ENCODE assay signal across 15 mouse cellular contexts in the genomic region with DNA sequence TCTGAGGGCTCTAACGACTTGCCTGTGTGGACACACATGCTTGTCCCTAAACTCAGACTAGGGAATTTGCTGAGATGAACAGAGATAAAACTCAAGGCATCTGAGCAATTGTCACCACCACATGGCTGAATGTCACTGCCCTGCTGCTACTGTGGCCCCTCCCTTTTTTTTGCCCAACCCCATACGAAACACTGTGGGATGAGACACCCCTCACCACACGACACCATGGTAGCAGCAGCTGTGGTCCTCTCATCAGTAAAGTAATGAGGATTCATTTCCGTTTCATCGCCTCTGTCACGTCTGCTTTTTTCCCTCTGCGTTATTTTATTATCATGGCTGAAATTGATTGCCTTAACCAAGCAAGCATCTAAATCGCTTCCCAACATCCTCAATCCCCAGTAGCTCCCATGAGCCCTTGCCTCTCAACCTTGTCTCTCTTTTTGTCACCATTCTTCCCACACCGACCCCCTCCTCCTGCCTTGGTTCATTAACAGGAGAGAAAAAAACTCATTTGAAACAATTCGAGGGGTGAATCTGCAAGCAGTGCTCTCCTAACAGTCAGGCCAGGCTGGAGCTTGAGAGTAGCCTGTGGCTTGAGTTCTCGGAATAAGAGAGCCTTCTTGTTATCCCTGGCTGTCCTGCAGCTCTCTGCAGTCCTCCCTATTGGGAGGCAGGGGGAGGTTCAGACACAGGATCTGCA.
A peak's percentile ranks its signal among the peaks of the same experiment; 100 is the strongest.
DNase-seq lines count a peak whose midpoint lies in the region; ATAC-seq and TF ChIP-seq lines count a peak whose summit lies in the region.
"Had no signal": no experiment of that assay in that cellular context is flagged by ENCODE, and none has a peak within 500 bp of the region (broad histone marks: within the 10 kb centered on the region; RNA-seq: fewer than 3 reads in every experiment).

No protein-coding gene starts in this region.

- H3K4me2 ChIP-seq in forebrain, embryonic 12.5 days = no peak overlapping the region
- peak overlapping the region; percentile 30 for H3K4me2 ChIP-seq in hindbrain, embryonic 14.5 days (replicated peaks)
- H3K4me2 ChIP-seq in midbrain, postnatal 0 days (ENCODE audit: low read depth, low read length, poor library complexity, severe bottlenecking) = no peak overlapping the region
- H3K4me2 ChIP-seq: limb, embryonic 12.5 days had no signal

- H3K4me1 ChIP-seq in forebrain, embryonic 12.5 days = peaks cover 6% of the 10 kb centered on the region
- peaks cover 11% of the 10 kb centered on the region for H3K4me1 ChIP-seq in hindbrain, embryonic 14.5 days (replicated peaks; ENCODE audit: control insufficient read depth, insufficient read depth, low read length)
- no peaks in the 10 kb centered on the region for H3K4me1 ChIP-seq in midbrain, postnatal 0 days (ENCODE audit: insufficient read depth, low read length)
- H3K4me1 ChIP-seq: limb, embryonic 12.5 days had no signal

- peak; percentile 19 to 20 for DNase-seq in cerebellum, postnatal 10 days
- DNase-seq in cerebellum, adult 18-20 months = no peak
- DNase-seq in hindbrain, embryonic 14.5 days (ENCODE audit: low spot score) = peak; percentile 35
- DNase-seq in midbrain, postnatal 0 days (ENCODE audit: low spot score) = peak; percentile 42
- no peak for DNase-seq in layer of hippocampus, adult 8-10 months (ENCODE audit: low spot score in 2 of 2)
- DNase-seq: adrenal gland, adult 2 months; cerebellum, postnatal 25 days; heart, adult 18-20 months; kidney, postnatal 25 days; layer of hippocampus, postnatal 36 days; lung, adult 18-20 months had no signal

- no peaks in the 10 kb centered on the region for H3K9me3 ChIP-seq in forebrain, embryonic 12.5 days
- no peaks in the 10 kb centered on the region for H3K9me3 ChIP-seq in hindbrain, embryonic 14.5 days (ENCODE audit: control insufficient read depth, low read length)
- no peaks in the 10 kb centered on the region for H3K9me3 ChIP-seq in midbrain, postnatal 0 days (ENCODE audit: low read length)
- H3K9me3 ChIP-seq: limb, embryonic 12.5 days had no signal

- no peak for TF ChIP-seq CTCF in midbrain, postnatal 0 days (IDR thresholded peaks at IDR 0.05)

- no peaks in the 10 kb centered on the region for H3K27me3 ChIP-seq in forebrain, embryonic 12.5 days
- H3K27me3 ChIP-seq in hindbrain, embryonic 14.5 days (ENCODE audit: control insufficient read depth, insufficient read depth, low read length) = no peaks in the 10 kb centered on the region
- no peaks in the 10 kb centered on the region for H3K27me3 ChIP-seq in midbrain, postnatal 0 days (ENCODE audit: insufficient read depth, low read length)
- H3K27me3 ChIP-seq: limb, embryonic 12.5 days had no signal

- peak; percentile 85 for ATAC-seq in forebrain, embryonic 12.5 days (ENCODE audit: low FRiP score)
- ATAC-seq in hindbrain, embryonic 14.5 days (ENCODE audit: low FRiP score) = peak; percentile 79
- no peak; the same call in 1 of the 2 replicates for ATAC-seq in midbrain, postnatal 0 days (ENCODE audit: low FRiP score)
- ATAC-seq in frontal cortex, adult (ENCODE audit: low TSS enrichment) = no peak
- ATAC-seq in activated CD4-positive, CD25-positive, alpha-beta regulatory T cell, adult 4 months = no peak

- H3K4me3 ChIP-seq in forebrain, embryonic 12.5 days (replicated peaks) = no peak overlapping the region
- no peak overlapping the region for H3K4me3 ChIP-seq in hindbrain, embryonic 14.5 days (replicated peaks; ENCODE audit: low read length)
- H3K4me3 ChIP-seq in midbrain, postnatal 0 days (ENCODE audit: low read depth, low read length) = no peak overlapping the region
- H3K4me3 ChIP-seq: limb, embryonic 12.5 days had no signal

- H3K9ac ChIP-seq in forebrain, embryonic 12.5 days = no peak overlapping the region
- H3K9ac ChIP-seq in hindbrain, embryonic 14.5 days = no peak overlapping the region
- H3K9ac ChIP-seq in midbrain, postnatal 0 days (replicated peaks; ENCODE audit: low read length, poor library complexity, severe bottlenecking) = no peak overlapping the region
- H3K9ac ChIP-seq: limb, embryonic 12.5 days had no signal

- 0 out of 2 replicates have a peak overlapping the region, but pooled peaks have one; percentile 8 for H3K27ac ChIP-seq in forebrain, embryonic 12.5 days
- H3K27ac ChIP-seq in hindbrain, embryonic 14.5 days = peak overlapping the region; percentile 44
- no peak overlapping the region for H3K27ac ChIP-seq in midbrain, postnatal 0 days (ENCODE audit: low read depth, low read length)
- H3K27ac ChIP-seq: limb, embryonic 12.5 days had no signal

- WGBS in forebrain, embryonic 12.5 days = 51% methylated on average over 11 of the region's 11 CpGs
- WGBS in hindbrain, embryonic 14.5 days = 25% methylated on average over 11 of the region's 11 CpGs
- 50% methylated on average over 11 of the region's 11 CpGs for WGBS in midbrain, postnatal 0 days

- H3K36me3 ChIP-seq in forebrain, embryonic 12.5 days (replicated peaks) = no peaks in the 10 kb centered on the region
- H3K36me3 ChIP-seq in hindbrain, embryonic 14.5 days (replicated peaks; ENCODE audit: control insufficient read depth, insufficient read depth) = no peaks in the 10 kb centered on the region
- no peaks in the 10 kb centered on the region for H3K36me3 ChIP-seq in midbrain, postnatal 0 days (ENCODE audit: insufficient read depth, low read length)
- H3K36me3 ChIP-seq: limb, embryonic 12.5 days had no signal

Comparison
In these comparisons a context has a peak if more than half of its experiments do, and no peak if none do; other contexts are left out.
1. DNase-seq: peak in cerebellum, postnatal 10 days (2 of 2), hindbrain, embryonic 14.5 days (single experiment) and midbrain, postnatal 0 days (single experiment); none in cerebellum, adult 18-20 months (0 of 2) and layer of hippocampus, adult 8-10 months (0 of 2).
2. ATAC-seq: peak in forebrain, embryonic 12.5 days (single experiment) and hindbrain, embryonic 14.5 days (single experiment); none in midbrain, postnatal 0 days (single experiment), frontal cortex, adult (single experiment) and activated CD4-positive, CD25-positive, alpha-beta regulatory T cell, adult 4 months (single experiment).